Mouse (Mus musculus): ENCODE results near the gene Zfp618. TPM values are rescaled to one million over a fixed set of nuclear protein-coding genes. Genes with fewer than 3 reads are reported as not detected.

The Zfp618 gene
- 25.6 and 28.1 TPM in 2 replicates for polyA plus RNA-seq (2012; rRNA removed)

GRCm38 (mm10) chr4:62965497-62966302 is at the start of gene Zfp618:
TSS of gene Zfp618 (plus strand) at chr4:62965573.

GRCm38 (mm10) chr4:63154699-63155098 is 189.3 kb downstream of the Zfp618 start, which contains the start of gene Ambp:
TSS of gene Ambp (minus strand) at chr4:63154799.

GRCm38 (mm10) chr4:63171969-63172685 is 206.8 kb downstream of the Zfp618 start, which contains the start of gene Kif12:
TSS of gene Kif12 (minus strand) at chr4:63172131.

Other genes starting within 250 kb of the Zfp618 start
- gene Ambp, start 189.2 kb downstream of the Zfp618 start, polyA plus RNA-seq (2012; rRNA removed), result 0.16 TPM in 1 of 2 replicates, not detected in the other
- 0.02 and 0.13 TPM in 2 replicates for gene Kif12, start 206.6 kb downstream of the Zfp618 start, polyA plus RNA-seq (2012; rRNA removed)
- gene Col27a1, start 248.4 kb downstream of the Zfp618 start, polyA plus RNA-seq (2012; rRNA removed), result 8.0 and 39.0 TPM in 2 replicates